Mouse (Mus musculus) left cerebral cortex, adult 8-10 months (tissue): ENCODE measurements around the gene Optn. TPM values are rescaled to one million over a fixed set of nuclear protein-coding genes. Genes with fewer than 3 reads are reported as not detected.
"Not testable (repeated sequence)": the region's sequence is repeated elsewhere in the genome, so short reads cannot be mapped to it uniquely, and the experiment has no call there.

Experiments used
- DNase-seq, 2 experiments: peaks; one replicate each; pipeline ENCODE4 v3.0.0; 2022; ENCODE audit warnings: low spot score in 2 of 2
- total RNA-seq, 4 experiments: library from RNA; stranded (reverse); gene quantifications; 2 replicates each; pipeline ENCODE4 v1.2.4; 2022

Optn gene
- 10 to 100 TPM; 19.8 to 23.1 (median 21.7) TPM for total RNA-seq

DNA sequence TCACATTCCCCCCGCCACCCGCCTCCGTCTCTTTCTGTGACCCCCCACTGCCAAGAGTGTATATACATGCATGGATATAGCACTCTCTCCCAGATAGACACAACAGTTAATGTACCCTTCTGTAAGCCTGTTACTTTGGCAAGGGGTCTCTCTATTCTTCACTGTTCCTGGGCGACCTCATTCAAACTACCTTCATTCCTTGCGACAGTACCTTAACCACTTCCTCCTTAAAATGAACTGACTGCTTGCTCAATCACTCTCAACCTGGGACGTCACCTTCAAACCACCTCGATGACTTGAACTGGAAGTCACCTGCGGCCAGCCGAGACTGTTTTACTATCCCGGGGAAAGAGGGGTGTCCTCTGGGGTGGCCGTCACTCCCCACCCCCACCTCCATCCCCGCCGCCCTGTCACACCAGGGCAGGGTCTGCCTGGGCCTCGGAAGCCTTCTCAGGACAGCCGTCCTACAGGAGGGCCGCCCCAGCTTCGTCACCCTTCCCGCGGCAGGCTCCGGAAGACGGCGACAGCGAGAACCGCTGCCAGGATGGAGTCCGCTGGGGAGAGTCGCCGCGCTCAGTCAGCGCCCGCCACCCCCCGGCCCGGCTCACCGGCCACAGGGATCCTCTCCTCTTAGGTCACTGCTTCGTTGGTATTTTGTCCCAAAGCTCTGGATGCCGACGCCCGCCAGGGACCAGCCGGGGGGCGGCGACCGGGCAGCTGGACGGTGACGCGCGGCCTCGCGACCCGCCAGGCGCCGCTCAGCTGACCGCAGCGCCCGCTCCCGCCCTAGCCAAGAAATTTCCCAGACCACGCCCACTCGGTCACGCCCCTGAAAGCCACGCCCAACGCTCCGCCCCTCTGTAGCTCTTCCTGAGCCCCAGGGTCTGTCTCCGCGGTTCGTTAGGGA lies at the start of gene Optn:
Gene Optn, minus strand, starts transcription at position 753 of the 907 bp plus-strand sequence.
- peak; percentile 64 to 65 for DNase-seq

DNA sequence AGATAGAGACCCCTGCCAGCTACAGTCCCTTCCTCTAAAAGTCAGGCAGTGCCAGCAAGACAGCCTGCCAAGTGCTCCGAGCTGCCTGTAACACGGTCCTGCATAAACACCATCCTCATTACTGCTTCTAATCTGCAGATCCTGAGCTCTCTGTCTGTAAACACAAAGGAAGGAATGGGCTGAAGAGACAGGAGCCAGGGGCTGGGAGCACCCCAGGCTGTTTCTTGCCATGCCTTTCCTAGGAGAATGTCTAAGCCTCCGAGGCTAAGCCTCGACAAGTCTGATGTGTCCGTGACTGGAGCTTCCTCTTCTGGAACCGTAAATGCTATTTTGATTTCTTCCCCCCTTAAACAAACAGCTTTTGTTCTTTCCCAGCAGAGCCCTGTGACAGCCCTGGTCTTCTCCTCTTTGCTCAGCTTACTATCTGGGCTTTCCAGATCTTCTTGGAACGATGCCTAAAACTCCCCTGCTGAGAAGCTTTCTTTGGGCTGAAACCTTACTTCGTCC lies 49.0 kb upstream of the Optn start:
- no peak for DNase-seq

DNA sequence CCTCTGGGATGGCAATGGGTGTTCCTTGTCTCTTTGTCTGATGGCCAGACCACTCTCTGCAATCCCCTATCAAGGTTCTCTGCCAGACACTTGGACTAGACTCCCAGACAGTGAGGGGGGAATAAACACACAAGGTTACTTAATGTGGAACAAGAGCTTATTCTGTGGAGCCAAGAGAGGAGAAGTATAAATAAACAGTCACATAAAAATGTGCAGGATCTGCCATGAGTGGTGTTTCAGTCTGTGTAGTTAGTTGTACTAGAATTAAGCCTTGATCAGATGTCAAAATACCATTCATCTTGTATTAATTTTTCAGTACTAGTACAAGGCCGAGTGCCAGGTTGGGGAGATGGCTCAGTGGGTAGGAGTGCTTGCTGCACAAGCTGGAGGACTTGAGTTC lies 39.0 kb upstream of the Optn start:
- DNase-seq = no peak

DNA sequence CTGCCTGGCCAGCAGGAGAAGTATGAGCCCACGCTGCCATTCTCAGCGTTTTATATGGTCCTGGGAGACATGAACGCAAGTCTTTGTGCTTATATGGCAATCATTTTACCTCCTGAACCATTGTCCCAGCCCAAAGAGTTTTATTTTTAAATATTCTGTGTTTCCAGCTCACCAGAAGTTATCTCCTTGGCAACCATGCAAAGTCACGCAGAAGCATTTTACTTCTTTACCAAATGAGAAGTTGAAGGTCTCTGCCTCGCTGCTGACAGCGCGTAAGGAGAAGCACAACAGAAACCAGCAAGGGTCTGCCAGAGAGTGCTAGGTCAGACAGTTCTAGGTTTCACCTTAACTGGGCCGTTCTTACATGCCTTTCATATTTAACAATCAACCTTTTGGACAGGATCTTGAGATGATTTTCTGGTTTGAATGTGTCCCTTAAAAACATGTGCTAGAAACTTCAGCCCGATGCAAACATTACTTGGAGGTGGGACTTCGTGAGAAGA lies 37.9 kb upstream of the Optn start:
- DNase-seq = no peak

DNA sequence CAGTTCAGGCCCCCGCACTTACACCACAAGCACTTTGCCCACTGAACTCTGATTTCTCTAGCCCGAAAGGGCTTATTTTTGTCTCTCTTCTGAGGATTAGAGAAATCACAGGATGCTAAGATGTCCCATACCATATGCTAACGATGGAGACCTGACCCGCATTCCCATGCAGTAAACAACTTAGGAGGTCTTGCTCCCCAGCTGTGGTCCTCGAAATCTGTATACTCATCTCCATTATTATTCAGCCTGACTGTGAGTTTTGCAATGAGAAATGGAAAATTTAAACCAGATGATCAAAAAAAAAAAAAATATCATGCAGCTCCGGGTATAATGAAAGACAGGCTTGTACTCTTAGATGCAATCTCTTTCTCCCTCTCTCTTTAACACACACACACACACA lies 35.3 kb upstream of the Optn start:
- DNase-seq = no peak

DNA sequence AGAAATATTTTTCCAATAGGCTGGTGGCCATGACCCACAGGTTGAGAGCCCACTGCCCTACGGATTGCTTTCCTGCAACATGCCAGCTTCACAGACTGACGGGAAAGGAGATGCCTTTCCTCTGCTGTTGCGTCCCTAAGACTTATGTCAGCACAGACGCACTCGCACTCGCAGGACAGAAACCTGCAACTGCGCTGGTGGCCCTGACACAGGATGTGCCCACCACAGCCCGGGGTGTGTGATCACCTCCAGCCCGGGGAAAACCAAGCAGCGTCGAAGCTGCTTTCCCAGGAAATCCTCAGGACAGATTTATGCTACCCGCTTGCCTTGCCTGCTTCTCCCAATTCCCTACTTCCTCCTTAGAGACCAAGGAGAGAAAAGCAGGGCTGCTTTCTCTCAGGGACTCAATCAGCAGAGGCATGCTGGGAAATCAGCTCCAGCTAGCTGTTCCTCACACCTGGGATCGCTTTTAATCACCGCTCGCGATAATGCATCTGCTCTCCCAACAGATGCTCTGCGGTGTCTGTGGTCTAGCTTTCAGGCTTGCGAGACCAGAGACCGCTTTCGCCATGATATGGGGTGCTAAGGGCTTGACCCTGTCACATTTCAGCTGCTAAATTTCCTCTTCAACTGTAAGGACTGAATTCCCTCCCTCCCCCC lies 34.1 kb upstream of the Optn start:
- no peak for DNase-seq

DNA sequence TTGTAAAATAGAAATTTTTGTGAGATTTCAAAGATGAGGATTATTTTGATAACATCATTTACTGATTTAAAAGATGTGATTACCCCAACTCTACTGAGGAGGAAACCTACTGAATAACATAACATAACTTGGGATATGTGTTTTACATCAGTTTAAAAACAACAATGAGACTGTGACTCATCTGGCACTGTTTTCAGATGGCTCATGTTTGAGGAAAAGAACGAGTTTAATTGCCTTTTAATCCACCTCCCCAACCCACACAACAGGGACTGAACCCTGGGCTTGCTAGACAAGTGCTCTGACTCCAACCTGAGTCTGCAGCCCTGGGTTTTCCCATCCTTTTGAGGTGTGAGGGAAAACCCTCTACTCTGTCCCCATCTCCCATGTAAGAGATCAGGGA lies 31.5 kb upstream of the Optn start:
- DNase-seq = no peak

DNA sequence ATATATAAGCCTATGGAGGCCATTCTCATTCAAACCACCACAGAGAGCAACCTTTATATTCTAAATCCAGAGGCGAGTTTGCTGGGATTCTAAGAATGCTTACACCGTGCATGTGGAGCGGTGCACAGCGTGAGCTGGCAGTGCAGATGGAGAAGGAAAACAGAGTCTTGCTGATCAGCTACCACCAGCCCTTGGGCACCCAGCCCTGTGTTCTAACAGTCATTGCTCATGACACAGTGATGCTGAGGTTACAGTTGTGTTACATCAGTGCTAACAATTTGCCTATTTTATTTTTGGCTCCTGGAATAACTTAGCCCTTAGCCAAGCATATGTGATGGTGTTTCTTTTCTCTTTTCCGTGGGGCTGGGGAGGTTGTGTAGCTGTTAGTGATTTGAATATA lies 31.0 kb upstream of the Optn start:
- DNase-seq = no peak

DNA sequence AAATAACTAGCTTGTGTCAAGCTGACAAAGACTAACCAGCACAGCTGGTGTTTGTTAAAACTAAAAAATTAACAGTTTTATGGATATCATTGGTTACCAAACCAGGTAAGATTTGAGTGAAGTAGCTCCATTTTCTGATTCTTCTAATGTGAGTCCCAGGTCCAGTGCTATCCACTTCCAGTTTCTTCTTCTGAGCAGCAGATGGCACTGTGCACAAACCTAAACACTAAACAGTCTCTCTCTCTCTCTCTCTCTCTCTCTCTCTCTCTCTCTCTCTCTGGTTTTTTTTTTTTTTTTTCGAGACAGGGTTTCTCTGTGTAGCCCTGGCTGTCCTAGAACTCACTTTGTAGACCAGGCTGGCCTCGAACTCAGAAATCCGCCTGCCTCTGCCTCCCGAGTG lies 26.5 kb upstream of the Optn start:
- not testable (repeated sequence) for DNase-seq

DNA sequence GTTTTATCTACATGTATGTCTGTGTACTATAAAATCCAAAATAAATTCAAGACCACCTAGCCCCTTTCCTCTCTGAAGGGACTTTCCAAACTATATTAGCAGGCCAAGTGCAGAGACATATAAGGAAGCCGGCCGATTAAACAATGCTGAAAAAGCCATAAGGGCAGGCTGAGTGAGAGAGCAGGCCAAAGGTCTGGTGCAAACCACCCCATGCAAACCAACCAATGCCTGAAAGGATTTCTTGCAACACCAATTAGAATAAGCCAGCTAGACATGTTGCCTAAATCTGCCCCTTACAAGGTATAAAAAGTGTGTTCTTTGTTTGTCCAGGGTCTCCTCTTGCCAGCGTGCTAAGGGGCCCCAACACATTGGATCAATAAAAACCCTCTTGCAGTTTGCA lies 23.8 kb upstream of the Optn start:
- DNase-seq = no peak

DNA sequence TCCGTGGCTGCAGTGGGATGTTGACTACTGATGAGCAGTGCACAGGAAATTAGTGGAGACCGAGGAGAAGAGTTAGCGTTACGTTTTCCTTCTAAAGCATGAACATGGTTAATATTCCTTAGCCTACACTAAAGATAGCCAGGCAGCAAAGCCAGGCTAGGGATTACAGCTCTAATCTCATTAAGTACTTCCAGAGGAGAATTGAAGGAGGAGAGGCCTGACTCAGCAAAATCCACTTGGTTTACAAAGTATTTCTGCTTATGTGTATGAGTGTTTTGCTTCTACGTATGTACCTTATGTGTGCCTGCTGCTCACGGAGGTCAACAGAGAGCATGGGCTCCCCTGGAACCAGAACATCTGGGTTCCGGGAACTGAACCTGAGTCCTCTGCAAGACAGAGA lies 19.9 kb upstream of the Optn start:
- no peak for DNase-seq

DNA sequence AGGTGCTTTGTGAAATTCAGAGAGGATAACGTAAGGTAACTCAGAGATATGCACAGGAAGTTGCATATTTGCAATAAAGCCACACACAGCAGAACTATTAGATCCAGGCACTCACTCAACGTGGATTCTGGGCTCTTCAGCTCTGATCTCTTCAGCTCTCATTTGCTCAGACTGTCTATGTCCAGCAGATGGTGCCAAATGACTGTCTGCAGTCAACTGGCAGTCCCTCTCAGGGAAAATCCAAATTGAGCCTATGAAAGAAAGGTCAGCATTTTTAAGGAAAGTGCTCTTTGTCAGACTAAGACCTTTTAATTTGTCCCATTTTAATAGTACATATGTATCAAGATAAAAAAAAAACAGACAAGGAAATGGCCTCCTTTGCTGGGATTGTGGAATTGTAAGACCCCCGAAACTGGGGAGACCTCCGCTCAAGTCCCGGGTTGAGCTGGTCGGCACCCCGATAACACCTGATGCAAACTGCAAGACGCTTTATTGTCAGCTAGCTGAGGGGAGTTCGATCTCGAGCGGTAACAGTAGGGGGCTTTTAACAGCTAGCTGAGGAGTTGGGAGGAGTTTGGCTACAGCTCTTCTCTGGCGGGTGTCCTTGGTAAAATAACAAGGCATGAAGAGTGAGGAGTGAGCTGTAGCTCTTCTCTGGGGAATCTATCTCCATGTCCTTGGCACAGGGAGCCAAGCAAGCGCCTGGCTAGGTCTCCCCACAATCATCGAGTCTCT lies 16.4 kb upstream of the Optn start:
- DNase-seq = no peak

DNA sequence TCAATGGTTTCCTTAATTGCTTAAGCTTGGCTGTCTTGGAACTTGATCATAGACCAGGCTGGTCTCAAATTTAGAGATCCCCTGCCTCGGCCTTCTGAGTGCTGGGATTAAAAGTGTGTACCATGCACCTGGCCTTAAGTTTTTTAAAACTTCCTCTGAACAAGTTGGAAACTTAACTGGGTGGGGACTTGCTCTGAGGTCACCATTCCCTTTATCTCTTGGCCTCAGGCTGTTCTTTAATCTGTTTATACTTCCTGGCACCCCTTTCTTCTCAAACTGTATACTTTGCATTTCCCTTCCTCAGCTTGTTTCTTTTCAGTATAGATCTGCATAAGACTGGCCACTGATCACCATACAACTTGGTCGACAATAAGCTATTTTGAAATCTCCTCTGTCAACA lies 14.1 kb upstream of the Optn start:
- DNase-seq = no peak

DNA sequence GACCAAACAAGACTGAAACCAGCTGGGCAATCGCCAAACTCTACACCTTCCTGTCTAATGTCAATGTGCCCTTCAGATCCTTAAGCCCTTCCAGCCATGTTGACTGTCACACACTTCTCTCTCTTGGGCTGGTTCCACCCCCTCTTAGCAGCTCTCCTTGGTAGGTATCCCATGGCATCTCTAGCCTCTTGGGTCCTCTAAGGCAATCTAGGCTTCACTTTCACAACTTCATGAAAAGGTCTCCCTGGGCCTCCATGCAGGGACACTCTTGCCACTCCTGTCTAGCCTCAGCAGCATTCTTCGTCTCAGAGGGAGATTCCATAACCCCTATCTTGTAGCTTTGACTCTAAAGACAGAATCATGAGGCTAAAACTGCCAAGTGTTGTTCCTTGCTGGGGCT lies 13.6 kb upstream of the Optn start:
- no peak for DNase-seq

DNA sequence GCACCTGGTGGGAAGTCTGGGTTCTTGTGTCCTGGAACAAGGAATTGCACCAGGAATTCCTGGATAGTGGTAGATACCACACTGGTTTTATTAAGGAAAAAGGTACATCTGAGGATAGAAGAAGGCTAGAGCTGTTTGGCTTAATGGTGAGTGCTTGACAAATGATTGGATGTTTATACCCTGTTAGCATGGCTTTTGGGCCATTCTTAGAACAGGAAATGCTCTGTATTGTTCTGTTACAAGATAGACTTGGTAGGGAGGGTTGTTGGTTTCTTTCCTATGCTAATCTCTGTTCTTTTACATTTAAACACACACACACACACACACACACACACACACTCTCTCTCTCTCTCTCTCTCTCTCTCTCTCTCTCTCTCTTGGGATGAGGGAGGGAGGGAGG lies 12.0 kb upstream of the Optn start:
- no peak for DNase-seq

DNA sequence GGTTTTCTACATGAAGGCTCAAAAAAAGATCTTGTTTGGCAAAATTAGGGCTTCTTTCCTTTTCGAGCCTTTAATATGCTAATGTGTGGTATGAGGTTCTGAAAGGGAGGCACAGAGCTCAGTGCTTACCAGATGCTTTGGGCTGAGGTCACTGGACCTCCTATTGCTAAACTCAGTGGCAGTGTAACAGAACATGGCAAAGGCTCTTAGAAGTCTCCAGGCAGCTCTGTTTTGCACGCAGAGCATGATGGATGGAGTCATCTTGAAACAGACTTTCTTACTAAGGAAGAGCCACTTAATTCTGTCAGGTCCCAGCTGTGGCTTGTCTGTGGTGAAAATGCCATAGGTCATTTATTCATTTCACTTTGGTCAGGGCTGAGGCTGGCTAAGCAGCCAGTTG lies 11.6 kb upstream of the Optn start:
- no peak for DNase-seq

DNA sequence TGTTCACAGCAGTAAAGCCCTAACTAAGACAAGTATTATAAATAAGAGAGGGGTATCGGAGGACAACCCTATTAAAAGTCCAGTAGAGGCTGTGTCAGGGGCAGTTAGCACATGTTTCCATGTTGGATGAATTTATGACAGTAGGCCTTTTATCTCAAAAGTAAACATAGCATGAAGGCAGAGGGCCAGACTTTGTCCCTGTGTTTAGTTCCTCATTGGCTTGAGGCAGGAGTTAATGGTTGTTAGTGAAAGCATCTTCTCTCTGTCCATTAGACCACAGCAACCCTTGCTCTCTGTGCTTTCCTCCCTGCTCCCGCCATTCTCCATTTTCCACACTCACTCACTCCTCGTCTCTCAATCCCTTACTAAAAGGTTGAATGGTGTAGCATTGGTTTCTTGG lies 9.9 kb upstream of the Optn start:
- DNase-seq = no peak

DNA sequence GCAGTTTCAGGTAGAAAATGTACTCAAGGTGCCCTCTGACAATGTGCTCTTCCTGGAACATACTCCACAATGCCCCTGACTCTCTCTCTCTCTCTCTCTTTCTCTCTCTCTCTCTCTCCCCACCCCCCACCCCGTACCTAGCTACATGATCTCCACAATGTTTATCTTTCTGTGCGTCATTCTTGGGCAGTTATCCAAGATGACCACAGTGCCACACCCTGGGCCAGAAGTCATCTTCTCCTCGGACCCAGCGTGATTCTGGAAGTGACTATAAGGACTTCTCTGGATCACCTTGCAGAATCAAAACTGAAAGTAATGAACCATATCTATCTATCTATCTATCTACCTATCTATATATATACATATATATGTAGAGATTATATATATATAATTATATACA lies 4.1 kb upstream of the Optn start:
- DNase-seq = no peak

DNA sequence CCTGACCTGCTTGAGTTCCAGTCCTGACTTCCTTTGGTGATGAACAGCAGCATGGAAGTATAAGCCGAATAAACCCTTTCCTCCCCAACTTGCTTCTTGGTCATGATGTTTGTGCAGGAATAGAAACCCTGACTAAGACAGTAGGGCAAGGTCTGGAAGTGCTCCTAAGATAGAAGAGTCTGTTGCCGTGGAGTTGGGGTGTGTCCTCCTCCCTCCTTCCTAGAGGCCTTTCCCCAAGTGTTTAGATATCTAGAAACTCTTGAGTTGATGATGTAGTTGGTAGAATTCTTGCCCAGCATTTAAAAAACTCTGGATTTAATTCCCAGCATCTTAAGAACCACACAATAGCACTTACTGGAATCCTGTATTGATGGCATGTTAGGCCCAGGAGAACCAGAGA lies 3.4 kb upstream of the Optn start:
- DNase-seq = not testable (repeated sequence)

DNA sequence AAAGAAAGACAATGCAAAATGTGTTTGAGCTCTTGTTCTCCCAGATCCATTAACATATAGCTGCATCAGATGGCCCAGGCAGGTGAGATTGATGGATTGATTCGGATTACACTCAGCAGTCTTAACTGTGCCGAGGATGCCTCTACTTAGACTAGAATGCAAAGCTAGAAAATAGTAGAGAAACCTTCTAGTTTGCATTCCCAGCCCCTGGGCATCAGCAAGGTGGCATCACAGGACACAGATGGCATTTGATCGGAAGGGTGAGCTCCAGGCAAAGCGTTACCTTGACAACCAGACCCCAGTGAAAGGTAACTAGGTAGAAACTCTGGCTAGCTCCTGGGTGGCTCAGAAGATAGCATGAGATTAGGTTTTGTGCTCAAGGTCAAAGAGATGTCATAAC lies 396 bp upstream of the Optn start:
- DNase-seq = no peak

DNA sequence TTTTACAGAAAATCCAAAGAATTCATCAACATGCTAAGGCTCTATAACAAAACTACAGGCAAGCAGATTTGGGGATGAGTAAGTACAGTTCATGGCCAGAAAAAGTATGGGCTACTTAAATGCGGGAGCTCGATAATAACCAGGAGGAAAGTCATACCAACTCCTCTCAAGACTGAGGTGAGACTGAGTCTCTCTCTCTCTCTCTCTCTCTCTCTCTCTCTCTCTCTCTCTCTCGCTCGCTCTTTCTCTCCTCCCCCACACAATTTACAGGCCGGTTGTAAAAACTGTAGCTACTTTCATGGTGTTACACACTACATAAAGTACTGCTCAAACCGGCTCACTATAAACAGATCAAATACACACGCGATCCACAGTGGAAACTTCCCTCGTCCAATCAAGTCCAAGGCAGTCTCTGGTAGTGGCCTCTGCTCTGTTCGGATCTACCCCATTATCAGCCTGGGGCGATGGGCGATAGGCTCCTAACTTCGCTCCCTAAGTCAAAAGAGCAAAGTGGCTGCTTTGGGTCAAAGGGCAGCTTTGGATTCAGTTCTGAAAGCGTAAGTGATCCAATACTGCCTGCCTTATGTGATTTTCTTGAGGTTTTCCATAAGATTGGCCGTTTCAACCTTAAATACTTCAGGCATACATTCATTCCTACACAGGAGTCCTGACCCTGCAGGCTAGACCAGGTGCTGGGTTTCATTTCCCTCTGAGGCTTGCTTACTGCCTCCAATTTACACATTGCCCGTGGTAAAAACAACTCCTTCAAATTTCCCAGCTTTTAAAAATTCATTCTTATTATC lies 1.2 kb downstream of the Optn start:
- DNase-seq = no peak
